In genomic region chr5:91138970-91139369, GRCm38 (mm10) we compare ENCODE assay signal across 8 mouse cellular contexts. TPM values are rescaled to one million over a fixed set of nuclear protein-coding genes. Genes with fewer than 3 reads are reported as not detected.
DNase-seq lines count a peak whose midpoint lies in the region; ATAC-seq and TF ChIP-seq lines count a peak whose summit lies in the region.

No protein-coding gene starts in this region.

- peak; percentile 32 for ATAC-seq in lung, postnatal 0 days
- peak; percentile 21; the same call in 1 of the 2 replicates for ATAC-seq in forebrain, embryonic 11.5 days (replicated peaks; ENCODE audit: low FRiP score)
- ATAC-seq in limb, embryonic 13.5 days (ENCODE audit: low FRiP score, low read depth), result no peak
- ATAC-seq in megakaryocyte-erythroid progenitor cell, adult 5-6 weeks (replicated peaks; ENCODE audit: low FRiP score, low TSS enrichment, poor library complexity, severe bottlenecking), result no peak
- no peak for ATAC-seq in inflammation-experienced regulatory T-cells, adult 6 months

- DNase-seq in lung, postnatal 0 days (ENCODE audit: low spot score), result peak; percentile 6
- DNase-seq in lung, postnatal 10 days, result no peak
- no peak for DNase-seq in forebrain, embryonic 11.5 days (ENCODE audit: low spot score)
- DNase-seq in right cerebral cortex, postnatal 25 days, result no peak

- TF ChIP-seq CTCF in lung, postnatal 0 days (IDR thresholded peaks at IDR 0.05), result no peak
- no peak for TF ChIP-seq CTCF in small intestine, adult 2 months (IDR thresholded peaks at IDR 0.05; ENCODE audit: extremely low read depth, insufficient read length, insufficient replicate concordance, low read depth, low read length)

- no peak overlapping the region for H3K27ac ChIP-seq in lung, postnatal 0 days (ENCODE audit: low read length)
- H3K27ac ChIP-seq in forebrain, embryonic 11.5 days (ENCODE audit: low read depth, low read length), result no peak overlapping the region
- H3K27ac ChIP-seq in limb, embryonic 13.5 days, result no peak overlapping the region
- no peak overlapping the region for H3K27ac ChIP-seq in small intestine, adult 2 months (ENCODE audit: insufficient read depth, low read depth, low read length)

- peak overlapping the region; percentile 69 for H3K4me2 ChIP-seq in lung, postnatal 0 days (replicated peaks; ENCODE audit: low read depth, low read length)
- peak overlapping the region; percentile 96 for H3K4me2 ChIP-seq in forebrain, embryonic 11.5 days (ENCODE audit: low read depth, low read length, severe bottlenecking)
- H3K4me2 ChIP-seq in limb, embryonic 13.5 days (replicated peaks), result peak overlapping the region; percentile 96

- no peaks in the 10 kb centered on the region for H3K36me3 ChIP-seq in lung, postnatal 0 days (ENCODE audit: insufficient read depth, low read length)
- H3K36me3 ChIP-seq in forebrain, embryonic 11.5 days (ENCODE audit: control insufficient read depth, insufficient read depth, low read length), result no peaks in the 10 kb centered on the region
- H3K36me3 ChIP-seq in limb, embryonic 13.5 days, result no peaks in the 10 kb centered on the region
- H3K36me3 ChIP-seq in small intestine, adult 2 months (ENCODE audit: control insufficient read depth, insufficient read depth, low read length), result peaks cover 1% of the 10 kb centered on the region; the same call in 1 of the 2 replicates

- TF ChIP-seq EP300 in lung, postnatal 0 days (IDR thresholded peaks at IDR 0.05), result no peak

- no peak overlapping the region for H3K9ac ChIP-seq in lung, postnatal 0 days (replicated peaks; ENCODE audit: low read depth)
- peak overlapping the region; percentile 58; the same call in 1 of the 2 replicates for H3K9ac ChIP-seq in forebrain, embryonic 11.5 days (ENCODE audit: low read length)
- no peak overlapping the region; the same call in 1 of the 2 replicates for H3K9ac ChIP-seq in limb, embryonic 13.5 days

- H3K4me1 ChIP-seq in lung, postnatal 0 days (ENCODE audit: insufficient read depth, low read depth, low read length), result no peaks in the 10 kb centered on the region
- H3K4me1 ChIP-seq in forebrain, embryonic 11.5 days (replicated peaks; ENCODE audit: control insufficient read depth, insufficient read depth, low read length), result no peaks in the 10 kb centered on the region
- H3K4me1 ChIP-seq in limb, embryonic 13.5 days, result peaks cover 9% of the 10 kb centered on the region
- peaks cover 2% of the 10 kb centered on the region; the same call in 1 of the 2 replicates for H3K4me1 ChIP-seq in small intestine, adult 2 months (ENCODE audit: control insufficient read depth, insufficient read depth, insufficient read length, low read length)

- no peak for TF ChIP-seq POLR2A in small intestine, adult 2 months (IDR thresholded peaks at IDR 0.05; ENCODE audit: low read depth, low read length)

- 6% methylated on average over 7 of the region's 7 CpGs for WGBS in lung, postnatal 0 days
- 2% methylated on average over 7 of the region's 7 CpGs for WGBS in forebrain, embryonic 11.5 days
- WGBS in limb, embryonic 13.5 days, result 1% methylated on average over 7 of the region's 7 CpGs
- 13% methylated on average over 7 of the region's 7 CpGs for WGBS in small intestine, adult 2 months

- no peaks in the 10 kb centered on the region for H3K9me3 ChIP-seq in lung, postnatal 0 days (ENCODE audit: low read length)
- H3K9me3 ChIP-seq in forebrain, embryonic 11.5 days (ENCODE audit: control insufficient read depth, low read length), result no peaks in the 10 kb centered on the region
- no peaks in the 10 kb centered on the region; the same call in 1 of the 2 replicates for H3K9me3 ChIP-seq in limb, embryonic 13.5 days

- H3K4me3 ChIP-seq in lung, postnatal 0 days (ENCODE audit: low read depth, low read length), result peak overlapping the region; percentile 45
- peak overlapping the region; percentile 54 for H3K4me3 ChIP-seq in forebrain, embryonic 11.5 days (ENCODE audit: low read depth, low read length)
- peak overlapping the region; percentile 57 for H3K4me3 ChIP-seq in limb, embryonic 13.5 days
- H3K4me3 ChIP-seq in small intestine, adult 2 months (ENCODE audit: low read depth, low read length), result peak overlapping the region; percentile 73

- no peaks in the 10 kb centered on the region for H3K27me3 ChIP-seq in lung, postnatal 0 days (replicated peaks; ENCODE audit: insufficient read depth, low read length)
- peaks cover 14% of the 10 kb centered on the region for H3K27me3 ChIP-seq in forebrain, embryonic 11.5 days (ENCODE audit: control insufficient read depth, insufficient read depth, low read length)
- H3K27me3 ChIP-seq in limb, embryonic 13.5 days, result peaks cover 32% of the 10 kb centered on the region
- H3K27me3 ChIP-seq in small intestine, adult 2 months (ENCODE audit: control insufficient read depth, insufficient read depth, low read length), result no peaks in the 10 kb centered on the region

RNA-seq across cellular contexts. Expression of gene Areg, which starts 0.4 kb away (rescaled TPM):
- polyA plus RNA-seq in lung, postnatal 0 days (2015; fragmentation: Nextera tagmentation; extraction: Ambion mirVana), result 13.1 and 13.7 TPM in 2 replicates
- polyA plus RNA-seq in forebrain, embryonic 11.5 days (2014; fragmentation: Nextera tagmentation; extraction: Ambion mirVana), result 0.16 TPM in 1 of 2 replicates, not detected in the other
- 0.15 TPM in 1 of 2 replicates, not detected in the other for polyA plus RNA-seq in limb, embryonic 13.5 days (2015; fragmentation: Nextera tagmentation; extraction: Ambion mirVana)
- polyA plus RNA-seq in small intestine, adult 2 months (2012; rRNA removed), result 12.1 and 23.0 TPM in 2 replicates
- not detected in 2 replicates for total RNA-seq in megakaryocyte-erythroid progenitor cell, adult 5-6 weeks (2014; fragmentation: Nextera tagmentation)
- 3.8 TPM in 1 of 2 replicates, not detected in the other for total RNA-seq in megakaryocyte-erythroid progenitor cell, adult 5-6 weeks (2017)
- polyA plus RNA-seq in inflammation-experienced regulatory T-cells, adult 6 months (2017; shearing (Covaris generic)), result 1 to 10 TPM; 1.6 to 3.6 (median 2.0) TPM

Comparison
In these comparisons a context has a peak if more than half of its experiments do, and no peak if none do; other contexts are left out.
1. ATAC-seq: peak in lung, postnatal 0 days (single experiment) and forebrain, embryonic 11.5 days (single experiment); none in limb, embryonic 13.5 days (single experiment), megakaryocyte-erythroid progenitor cell, adult 5-6 weeks (single experiment) and inflammation-experienced regulatory T-cells, adult 6 months (single experiment).
2. Peak in every context shown above with its lines, with median percentiles within 50 percentile points of each other: H3K4me2 ChIP-seq and H3K4me3 ChIP-seq.